Mouse (Mus musculus) spleen, postnatal 36 days (tissue): ENCODE measurements around the gene Grb7.

Experiments
- DNase-seq, 2 experiments: peaks; one replicate each; pipeline ENCODE4 v3.0.0; 2022; ENCODE audit warnings: low spot score in 2 of 2, mixed read lengths in 1 of 2

Gene Grb7

DNA sequence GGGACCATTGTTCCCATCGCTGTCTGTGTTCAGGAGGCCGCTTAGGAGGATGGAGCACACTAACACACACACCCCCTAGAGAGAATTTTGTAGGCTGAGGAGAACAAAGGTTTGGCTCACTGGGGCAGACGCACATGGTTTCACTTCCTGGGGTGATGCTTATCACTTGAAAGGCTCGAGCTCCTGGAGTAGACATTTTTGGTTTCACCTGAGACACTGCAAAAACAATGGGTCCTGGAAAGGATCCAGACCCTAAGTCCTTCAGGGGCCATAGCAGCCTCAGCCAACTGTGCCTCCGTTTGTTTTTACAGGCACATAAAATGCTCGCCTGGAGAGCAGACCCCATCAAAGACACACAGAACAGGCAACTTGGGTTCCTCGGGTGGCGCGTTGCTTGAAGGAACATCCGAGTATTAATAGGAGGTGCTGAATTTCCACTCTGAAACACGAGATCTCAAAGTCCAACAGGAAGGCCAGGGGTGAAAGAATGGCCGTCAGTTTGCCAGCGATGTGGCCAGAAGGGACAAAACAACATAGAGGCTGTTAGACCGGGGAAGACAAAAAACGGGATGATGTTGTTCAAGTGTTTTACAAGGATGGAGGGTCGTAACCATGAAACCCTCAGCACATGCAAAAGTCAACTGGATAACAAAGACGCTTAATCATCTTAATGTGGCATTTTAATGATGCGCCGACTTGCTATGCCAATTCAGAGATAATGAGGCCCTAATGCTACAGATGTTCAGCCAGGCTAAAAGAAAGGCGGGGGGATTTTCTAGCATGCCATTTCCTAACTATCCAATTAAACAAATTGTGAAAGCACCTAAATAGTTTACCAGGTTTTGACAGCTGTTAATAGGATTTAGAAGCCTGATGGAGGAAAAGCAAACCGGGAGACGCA lies 51.4 kb downstream of the Grb7 start:
- peak; percentile 66 to 67 for DNase-seq

DNA sequence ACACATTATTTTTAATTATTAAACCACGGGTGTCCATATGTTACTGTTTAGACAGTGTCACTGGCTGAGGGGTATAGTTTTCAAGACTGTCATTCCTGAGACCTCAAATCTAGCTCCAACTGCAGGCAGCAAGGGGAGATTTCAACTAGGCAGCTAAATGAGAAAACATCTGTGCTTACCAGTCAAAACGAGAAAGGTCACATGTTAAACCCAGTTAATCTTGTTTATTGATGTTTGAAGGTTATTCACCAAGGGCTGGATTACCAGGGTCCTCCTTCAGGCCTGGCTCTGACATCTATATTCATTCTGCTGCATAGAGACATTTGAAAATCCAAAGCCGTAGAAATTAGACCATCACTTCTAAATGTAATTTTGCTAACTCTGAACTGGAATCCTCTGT lies 58.7 kb downstream of the Grb7 start:
- no peak for DNase-seq
